Mouse (Mus musculus) lung, adult 2 months (tissue): Measurements from ENCODE around the gene Cdkal1.

Experiments used
- CTCF ChIP-seq: fragments of 200-500 bp; IDR thresholded peaks from 2 replicates; pipeline ENCODE4 v1.5.1; 2011; ENCODE audit warnings: mild to moderate bottlenecking, low read length, control low read depth; ENCODE audit not compliant: insufficient read depth
- POLR2A ChIP-seq: fragments of 200-500 bp; IDR thresholded peaks from 2 replicates; pipeline ENCODE4 v1.6.1; 2011; ENCODE audit warnings: low read depth, mild to moderate bottlenecking, control low read depth, low read length, borderline replicate concordance; ENCODE audit errors: extremely low read depth

DNA sequence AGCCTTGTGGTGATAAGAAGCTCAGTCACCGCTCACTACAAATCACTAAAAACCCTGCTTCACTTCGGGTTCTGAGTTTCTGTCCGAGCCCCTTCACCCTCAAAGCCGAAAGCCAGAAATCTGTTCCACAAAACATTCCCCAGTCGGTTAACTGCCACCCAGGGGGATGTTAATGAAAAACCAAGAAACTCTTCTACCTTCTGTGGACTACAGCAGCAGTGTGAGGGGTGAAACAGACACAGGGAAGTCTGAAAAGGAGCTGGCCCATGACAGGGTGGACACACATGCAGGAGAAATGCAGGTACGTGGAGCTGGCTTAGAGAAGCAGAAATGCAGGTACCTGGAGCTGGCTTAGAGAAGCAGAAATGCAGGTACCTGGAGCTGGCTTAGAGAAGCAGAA, 166.6 kb downstream of the Cdkal1 start:
- no peak for TF ChIP-seq POLR2A
- no peak for TF ChIP-seq CTCF
